Mouse (Mus musculus): ENCODE measurements around the gene Patj. TPM values are rescaled to one million over a fixed set of nuclear protein-coding genes. Genes with fewer than 3 reads are reported as not detected.

The Patj gene
- total RNA-seq, 4 experiments from 2014 or later, result 6.8 to 8.5 (median 7.7) TPM

DNA sequence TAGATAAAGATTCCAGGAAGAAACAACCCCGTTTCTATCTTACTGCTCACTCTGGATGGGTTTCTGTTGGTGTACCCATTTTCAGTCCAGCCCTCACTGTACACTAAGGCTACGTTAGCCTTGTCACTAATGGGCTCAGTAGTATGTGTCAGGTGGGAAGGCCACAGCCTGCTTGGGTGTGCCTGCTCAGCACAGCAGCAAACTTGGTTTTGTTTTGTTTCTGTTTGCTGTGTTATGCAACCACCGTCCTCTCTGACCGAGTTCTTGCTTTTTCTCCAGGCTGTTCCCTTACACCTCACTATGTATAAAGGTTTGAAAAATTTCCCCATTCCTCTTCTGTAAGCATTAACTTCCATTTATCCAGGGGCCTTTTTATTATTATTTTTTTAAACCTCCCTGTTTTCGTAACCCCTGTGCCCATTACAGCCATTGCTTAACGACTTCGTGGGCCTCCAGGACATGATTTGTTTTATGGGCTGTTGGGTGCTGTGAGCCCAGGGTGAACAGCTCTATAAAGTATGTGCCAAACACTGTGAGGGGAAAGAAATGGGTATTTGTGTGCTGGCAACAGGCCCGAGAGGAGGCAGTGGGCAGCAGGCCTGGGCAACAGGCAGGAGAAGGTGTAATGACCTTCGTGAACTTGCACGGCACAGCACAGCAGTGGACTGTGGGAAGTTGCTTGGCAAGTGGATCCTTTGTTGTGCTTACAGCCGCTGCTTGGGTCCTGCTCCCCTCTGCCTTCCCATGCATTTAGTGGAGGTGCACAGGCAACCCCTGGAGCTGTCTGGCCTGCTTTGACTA is 113.1 kb downstream of the Patj start:
- DNase-seq (ENCODE audit: low spot score in 2 of 2), result no peak

DNA sequence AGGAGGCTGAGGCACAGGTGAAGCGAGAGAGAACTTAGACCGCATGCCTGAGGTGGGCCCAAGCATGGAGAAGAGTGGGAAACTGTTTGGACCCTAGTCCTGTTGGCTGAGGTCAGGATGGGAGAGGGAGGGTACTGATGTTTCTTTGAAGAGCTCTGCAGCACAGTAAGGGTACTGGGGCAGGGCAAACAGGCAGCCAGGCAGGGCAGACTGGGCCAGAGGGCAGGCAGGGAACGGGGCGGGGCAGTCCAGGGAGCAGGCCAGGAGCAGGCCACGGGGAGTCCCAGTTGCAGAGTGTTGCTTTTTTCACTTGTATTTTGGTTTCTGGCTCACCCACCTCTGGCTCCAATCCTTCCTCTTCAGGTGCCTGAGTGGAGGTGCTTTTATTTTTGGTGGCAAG is 114.4 kb downstream of the Patj start:
- DNase-seq (ENCODE audit: low spot score in 2 of 2), result no peak

DNA sequence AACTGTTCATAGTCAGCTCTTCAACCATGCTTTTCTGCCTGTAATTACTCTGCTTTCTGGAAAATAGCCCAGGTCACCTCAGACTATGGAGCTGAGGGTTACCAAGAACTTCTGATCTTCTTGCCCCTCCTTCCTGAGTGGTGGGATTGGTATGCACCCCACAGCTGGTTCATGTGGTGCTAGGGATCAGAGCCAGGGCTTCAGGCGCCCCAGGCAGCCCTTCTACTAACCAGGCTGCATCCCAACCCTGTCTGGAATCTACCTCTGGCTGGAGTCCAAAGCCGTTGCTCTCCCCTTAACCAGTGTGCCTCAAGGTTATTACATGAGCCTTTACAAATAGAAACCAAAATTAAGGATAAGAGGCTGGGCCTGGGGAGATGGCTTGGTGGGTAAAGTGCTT is 115.7 kb downstream of the Patj start:
- no peak for DNase-seq (ENCODE audit: low spot score in 2 of 2)

DNA sequence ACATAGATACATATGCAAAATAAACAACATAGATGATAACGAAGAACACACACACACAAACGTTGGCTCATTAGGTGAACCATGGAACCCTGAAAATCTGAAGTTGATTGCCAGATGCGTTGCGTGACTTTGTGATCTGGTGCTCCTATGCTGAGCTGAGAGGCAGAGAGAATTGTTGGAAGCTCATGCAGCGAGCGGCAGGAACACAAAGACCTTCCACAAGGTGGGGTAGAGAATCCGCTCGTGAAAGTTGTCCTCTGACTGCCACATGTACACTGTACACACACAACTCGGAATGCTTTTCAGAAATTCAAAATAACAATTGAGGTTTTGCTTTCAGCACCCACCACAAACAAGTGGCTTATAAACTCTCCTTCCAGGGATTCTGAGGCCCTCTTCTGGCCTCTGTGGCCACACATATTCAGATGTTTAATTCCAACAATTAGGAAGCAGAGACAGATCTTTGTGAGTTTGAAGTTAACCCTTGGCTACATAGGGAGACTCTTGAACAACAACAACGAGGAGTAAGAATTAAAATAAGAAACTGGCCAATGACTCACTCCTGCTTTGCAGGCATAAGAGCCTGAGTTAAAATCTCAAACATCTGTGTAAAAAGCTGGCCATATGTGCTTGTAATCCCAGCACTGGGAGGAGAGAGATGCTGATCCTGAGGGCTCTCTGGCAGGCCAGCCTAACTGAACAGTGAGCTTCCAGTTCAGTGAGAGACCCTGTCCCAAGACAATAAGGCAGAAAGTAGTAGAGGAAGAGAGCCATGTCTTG is 116.6 kb downstream of the Patj start:
- no peak for DNase-seq (ENCODE audit: low spot score in 2 of 2)

DNA sequence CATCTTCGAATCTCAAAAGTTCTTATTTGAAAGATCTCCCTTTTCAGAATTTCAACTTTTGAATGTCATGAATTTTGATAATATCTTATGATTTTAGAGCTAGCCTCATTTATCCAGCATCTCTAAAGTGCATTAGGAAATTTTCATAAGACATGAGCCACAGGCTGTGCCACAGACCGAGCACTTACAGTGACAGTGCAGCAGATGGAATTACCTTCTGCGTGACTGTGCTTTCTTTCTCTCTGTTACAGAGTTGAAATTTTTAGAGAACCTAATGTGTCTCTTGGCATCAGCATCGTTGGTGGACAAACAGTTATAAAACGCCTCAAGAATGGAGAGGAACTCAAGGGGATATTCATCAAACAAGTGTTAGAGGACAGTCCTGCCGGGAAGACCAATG is 124.9 kb downstream of the Patj start:
- no peak for DNase-seq (ENCODE audit: low spot score in 2 of 2)

DNA sequence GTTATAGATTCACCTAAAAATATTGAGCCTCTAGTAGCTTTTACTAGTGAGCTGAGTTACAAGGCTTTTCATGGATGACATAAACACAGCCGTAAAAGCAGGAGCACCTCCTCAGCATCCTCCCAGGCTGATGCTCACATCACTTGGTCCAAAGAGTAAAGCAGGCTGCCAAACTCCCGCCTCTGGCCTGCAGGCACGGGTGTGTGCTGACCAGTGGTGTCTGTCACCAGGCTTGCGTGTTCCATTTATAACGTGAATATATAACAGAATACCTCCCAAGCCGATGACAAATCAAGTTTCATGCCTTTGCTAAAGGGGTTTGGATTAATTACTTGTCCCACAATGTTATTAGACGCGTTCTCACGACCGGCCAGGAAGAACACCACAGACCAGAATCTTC is 128.9 kb downstream of the Patj start:
- DNase-seq (ENCODE audit: low spot score in 2 of 2), result no peak

DNA sequence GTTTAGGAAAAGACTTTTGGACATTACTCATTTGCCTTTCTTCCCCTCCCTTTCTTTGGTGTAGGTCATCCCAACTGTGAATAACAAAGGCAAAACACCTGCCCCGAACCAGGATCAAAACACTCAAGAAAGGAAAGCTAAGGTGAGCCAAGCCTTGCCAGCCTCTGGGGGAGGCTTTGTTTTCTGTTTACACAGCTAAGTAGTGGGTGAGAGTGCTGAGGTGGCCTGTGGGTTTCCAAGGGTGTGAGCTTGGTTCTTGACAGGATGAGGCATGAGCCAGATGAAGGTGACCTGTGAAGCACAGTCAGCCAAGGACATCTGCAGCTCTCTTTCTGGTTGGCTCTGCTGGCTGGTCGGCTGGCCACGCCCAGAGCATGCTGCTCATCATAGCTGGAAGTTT is 139.9 kb downstream of the Patj start:
- no peak for DNase-seq (ENCODE audit: low spot score in 2 of 2)

DNA sequence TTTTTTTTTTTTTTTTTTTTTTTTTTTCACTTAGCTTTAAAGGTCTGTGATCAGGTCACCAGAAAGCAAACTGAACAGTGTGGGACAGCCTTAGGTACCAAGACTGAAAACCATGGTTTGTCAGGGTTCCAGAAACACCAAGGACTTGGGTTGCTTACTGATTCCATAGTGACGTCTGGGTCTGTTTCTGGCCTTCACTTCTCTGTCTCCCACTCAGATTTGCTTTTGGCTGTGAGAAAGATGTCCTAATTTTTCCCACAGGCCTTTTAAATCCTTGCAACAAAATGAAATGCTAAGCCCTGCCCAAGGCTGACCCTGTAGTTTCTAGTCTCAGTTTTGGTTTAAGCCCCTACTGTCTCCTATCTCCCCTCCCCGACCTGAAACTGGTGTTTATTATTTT is 146.0 kb downstream of the Patj start:
- no peak for DNase-seq (ENCODE audit: low spot score in 2 of 2)

DNA sequence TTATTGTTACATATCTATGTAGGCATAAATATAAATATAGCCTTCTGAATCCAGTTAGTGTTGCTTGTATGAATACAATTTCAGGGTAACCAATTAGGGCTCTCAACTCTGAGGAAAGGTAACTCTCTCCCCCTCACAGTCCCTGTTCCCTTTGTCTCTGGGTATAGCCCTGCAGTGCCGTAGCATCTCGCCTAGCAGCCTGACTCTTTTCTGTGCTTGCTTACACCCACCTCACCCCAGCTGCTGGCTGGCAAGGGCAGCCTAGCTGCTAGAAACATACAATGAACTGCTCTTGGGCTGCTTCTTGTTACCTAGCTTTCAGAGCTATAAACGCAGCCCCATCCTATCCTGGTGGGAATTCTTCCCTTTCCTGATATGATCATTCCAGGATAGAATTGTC is 147.4 kb downstream of the Patj start:
- DNase-seq (ENCODE audit: low spot score in 2 of 2), result no peak

DNA sequence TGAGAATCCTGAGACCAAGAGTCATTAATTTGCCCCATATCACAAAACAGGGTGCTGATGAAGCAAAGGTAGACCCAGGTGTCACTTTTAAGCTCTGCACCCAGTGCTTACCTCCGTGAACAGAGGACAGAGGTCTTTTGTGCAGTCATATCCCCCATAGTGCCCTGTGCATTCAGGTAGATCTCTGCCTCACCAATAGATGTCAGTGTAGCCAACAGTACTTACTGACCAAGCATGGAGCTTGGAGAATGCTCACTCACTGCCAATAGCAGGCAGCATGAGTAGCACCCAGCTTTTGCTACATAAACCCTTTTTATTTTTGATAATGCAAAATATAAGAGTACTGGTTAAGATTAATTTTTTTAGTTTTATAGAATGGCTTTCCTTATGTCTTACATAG is 149.8 kb downstream of the Patj start:
- no peak for DNase-seq (ENCODE audit: low spot score in 2 of 2)

DNA sequence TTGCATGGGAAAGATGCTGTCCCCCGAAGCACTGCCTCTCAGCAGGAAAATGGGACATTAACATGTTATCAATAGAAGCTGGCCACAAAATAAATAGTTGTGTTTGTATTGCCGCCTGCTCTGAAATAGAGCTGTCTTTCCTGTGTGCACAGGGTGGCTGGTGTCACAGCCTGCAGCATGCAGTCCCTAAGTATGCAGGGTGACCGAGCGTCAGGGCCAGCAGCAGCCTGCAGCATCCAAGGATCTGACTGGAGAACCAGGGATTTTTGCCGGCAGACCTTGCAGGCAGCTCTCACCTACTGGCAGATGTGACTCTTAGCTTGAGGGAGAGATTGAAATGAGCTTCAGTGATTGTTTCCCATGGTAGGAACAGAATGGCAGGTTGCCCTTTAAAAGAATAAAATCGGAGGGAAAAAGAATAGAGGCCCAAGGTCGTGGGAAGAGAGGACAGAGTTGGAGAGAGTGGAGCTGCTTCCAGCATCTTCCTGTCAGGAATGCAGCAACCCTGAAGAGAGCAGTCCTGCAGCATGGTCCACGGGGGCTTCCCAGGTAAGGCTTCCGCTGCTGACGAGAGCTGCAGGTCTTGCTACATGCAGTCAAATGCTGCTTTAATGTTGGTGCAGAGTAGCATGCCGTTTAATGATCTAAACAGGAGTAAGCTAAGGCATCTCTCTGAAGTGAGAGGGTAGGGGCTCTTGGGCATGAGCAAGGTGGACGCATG is 151.0 kb downstream of the Patj start:
- DNase-seq (ENCODE audit: low spot score in 2 of 2), result no peak

DNA sequence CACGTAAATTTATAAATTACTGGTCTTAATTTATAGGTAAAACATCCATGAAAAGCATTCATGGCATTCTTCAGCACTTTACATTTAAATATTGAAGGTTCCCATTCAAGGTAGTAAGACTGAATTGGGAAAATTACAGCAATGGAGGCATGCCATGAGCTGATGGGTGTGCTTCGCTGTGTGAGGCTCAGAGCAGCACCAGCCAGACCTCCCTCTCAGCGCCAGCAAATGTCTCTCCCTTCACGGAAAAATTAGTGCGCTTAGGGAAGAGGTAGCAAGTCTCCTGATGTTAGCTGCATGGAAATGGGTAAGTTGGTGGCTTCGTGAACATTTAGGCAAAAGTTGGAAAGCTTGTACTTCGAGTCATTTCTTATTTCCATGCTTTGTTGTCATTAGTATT is 153.9 kb downstream of the Patj start:
- no peak for DNase-seq (ENCODE audit: low spot score in 2 of 2)

DNA sequence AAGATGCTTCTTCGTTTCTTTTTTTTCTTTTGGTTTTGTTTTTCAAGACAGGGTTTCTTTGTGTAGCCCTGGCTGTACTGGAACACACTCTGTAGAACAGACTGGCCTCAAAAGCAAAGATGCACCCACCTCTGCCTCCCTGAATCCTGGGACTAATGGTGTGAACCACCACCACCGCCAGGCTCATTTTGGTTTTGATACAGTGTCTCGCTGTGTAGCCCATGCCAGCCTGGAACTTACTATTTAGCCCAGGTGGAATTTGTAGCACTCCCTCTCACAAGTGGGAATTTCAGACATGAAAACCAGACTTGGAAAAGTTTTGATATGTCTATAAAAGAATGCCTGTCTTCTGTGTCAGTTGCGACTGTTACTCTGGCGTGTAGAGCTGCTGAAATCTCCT is 154.5 kb downstream of the Patj start:
- DNase-seq (ENCODE audit: low spot score in 2 of 2), result no peak

DNA sequence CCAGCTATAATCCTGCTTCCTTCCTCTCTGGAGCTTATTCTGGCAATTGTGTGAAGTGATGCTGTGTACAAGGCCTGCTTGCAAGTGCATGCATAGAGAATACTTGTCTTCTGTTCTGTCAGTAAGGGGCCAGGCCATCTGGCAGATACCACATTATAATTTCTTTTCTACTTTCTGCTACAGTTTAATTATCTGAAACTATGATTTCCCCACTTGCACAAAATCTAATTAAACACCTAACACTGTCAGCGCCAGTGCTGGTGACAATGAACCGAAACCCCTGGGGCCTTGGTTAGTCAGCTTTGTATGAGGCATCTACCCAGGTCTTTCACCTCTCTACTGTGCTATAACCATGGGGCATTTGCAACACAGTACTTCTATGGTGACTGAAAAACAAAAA is 160.1 kb downstream of the Patj start:
- DNase-seq (ENCODE audit: low spot score in 2 of 2), result no peak

DNA sequence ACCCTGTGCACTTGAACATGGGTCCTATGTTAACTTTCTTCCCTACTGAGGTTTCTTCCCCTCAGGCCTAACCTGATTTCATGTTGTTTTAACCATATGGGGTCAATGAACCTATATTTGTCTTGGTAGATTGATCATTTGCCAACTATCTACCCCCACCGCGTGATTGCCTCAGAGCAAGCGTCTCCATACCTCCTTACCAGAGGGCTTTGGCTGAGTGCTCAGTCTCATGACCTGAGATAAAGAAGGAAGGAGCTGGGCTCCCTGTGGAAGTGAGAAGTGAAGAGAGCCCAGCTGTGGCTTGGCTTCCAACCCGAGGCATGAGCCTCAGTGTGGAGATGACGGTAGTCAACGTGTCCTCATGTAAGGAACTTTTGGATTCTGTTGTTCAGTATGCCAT is 160.9 kb downstream of the Patj start:
- no peak for DNase-seq (ENCODE audit: low spot score in 2 of 2)

DNA sequence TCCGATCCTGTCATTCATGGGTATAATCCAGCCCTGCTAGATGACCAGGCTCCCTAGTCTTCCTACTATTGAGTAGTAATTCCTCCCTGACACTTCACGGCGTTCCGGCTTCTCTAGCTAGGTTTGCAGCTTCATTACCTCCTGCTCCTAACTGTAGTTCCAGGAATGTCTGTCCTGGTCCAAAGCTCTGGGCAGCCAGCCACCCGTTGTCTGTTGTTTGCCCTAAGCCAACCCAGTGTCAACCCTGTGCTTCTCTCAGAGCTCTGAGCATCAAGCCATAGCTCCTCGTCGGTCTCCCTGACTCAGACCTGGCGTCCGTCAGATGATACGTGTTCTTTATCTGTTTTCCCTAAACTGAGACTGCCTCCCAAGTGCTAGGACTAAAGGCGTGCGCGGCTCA is 161.6 kb downstream of the Patj start:
- no peak for DNase-seq (ENCODE audit: low spot score in 2 of 2)

DNA sequence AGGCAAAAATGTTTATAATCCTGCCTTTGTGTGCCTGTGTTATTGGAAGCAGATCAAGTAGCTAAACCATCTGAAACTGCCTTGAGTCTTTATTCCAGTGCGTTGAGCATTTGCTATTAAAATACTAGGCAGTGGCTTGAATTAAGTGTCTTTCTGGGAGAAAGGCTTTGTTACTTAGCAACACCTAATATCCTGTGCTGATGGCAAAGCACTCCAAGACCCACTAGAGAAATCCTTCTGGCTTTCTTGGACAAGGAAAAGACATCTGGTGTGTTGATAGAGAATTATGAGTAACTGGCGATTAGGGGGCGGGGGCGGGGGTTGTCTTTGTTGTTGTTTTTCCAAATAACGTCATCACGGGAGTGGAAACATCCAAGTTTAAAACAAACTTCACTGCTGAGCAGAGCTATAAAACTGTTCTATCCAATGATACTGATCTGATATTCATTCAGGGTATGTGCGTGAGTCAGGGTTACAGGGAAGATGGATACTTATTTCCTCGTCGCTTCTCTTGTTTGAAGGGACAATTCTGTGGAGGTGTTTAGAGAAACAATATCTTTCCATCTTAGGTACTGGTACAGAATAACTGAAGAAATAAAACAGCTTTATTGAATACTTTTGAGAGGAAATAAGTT is 164.7 kb downstream of the Patj start:
- no peak for DNase-seq (ENCODE audit: low spot score in 2 of 2)

DNA sequence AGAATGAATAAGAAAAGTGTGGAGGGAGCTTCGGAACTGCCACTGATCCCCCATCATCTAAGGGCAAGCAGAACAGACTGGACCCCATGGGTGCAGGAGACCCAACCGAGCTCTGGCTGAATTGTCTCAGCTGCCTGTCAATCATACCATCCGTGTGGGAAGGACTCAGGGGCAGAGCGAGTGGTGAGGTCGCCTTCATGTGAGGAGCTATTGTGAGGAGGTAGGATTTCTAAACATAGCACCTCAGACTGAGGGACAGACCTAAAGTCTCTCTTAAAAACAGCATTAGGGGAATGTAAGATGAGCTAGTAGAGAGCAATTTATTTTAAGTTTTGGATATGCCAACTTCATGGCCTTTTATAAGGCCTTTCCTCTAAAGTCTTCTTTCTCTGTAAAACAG is 167.5 kb downstream of the Patj start:
- DNase-seq (ENCODE audit: low spot score in 2 of 2), result no peak

DNA sequence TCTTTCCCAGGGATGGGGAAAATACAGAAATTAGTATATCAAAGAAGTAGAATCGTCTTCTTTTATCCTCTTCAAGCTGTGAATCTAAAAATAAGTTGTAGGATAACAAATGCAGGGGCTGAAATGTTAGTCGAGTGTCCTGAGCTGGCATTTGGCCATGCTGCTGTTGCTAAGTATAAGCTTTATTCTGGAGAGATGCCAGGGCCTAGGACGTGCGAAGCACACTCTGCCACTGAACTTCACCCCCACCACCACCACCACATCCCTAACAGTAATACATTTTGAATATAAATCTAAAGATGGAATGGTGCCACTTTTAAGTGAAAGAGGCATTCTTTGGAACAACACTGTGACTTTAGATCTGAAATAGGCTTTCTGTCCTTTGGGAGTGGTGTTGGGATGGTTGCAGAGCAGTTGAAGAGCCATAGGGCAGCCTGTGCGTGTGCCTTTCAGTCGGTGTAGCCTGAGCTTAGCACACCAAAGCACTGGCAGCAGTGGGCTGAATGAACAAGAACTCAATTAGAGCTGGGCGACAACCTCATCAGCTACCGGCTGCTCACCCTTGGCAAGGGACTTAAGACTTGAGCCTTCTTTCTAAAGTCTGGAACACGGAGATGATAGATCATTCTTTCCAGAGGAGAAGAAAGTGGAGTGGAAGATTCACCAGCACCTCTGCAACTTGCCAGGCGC is 168.1 kb downstream of the Patj start:
- no peak for DNase-seq (ENCODE audit: low spot score in 2 of 2)

DNA sequence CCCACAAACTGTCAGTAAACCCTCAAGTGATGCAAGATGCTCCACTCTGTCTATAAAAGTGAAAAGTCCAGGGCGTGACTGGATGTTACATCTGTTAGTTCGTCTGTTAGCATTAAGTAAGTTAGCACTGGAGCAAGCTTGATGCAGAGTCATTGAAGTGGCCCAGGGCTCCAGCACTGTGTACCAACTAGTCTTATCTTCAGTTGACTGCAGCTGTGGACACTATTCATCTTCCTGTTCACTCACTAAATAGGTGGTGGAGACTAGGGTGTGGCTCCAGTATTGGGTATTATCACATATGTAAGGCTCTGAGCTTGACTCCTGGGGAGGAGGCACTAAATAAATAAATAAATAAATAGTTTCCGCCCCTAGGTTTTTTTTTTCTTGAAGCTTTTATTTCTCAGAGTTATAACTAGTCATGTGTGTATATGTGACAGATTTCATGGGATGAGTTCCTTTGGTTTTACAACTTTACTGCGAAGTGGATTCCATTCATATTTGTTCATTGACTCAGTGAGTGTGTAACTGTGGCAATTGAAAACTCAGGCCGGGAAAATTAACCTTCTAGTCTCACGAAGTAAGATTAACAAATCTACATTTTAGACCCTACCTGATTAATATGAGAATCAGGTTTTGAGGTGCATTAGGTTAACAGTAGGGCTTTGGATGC is 168.7 kb downstream of the Patj start:
- no peak for DNase-seq (ENCODE audit: low spot score in 2 of 2)

DNA sequence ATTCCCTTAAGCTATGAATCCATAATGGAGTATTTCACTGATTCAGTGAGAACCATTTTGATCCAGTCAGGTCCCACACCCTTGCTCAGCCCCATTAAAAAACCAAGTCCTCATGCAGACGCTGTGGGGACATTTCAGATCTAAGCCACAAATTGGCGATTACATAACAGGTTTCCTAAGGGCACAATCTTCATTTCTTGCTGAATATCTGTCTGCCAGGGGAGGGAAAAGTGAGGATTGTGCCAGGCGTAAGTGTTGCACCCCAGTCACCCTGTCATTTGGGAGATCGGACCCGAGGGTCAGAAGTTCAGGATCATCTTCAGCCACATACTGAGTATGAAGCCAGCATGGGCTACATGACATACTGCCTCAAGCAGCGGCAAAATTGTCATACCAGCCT is 171.2 kb downstream of the Patj start:
- DNase-seq (ENCODE audit: low spot score in 2 of 2), result no peak
